Mouse (Mus musculus): ENCODE results near the gene Mif. TPM values are rescaled to one million over a fixed set of nuclear protein-coding genes. Genes with fewer than 3 reads are reported as not detected.

The Mif gene
- polyA plus RNA-seq, 1 experiment = 830 TPM

- no peaks in the 10 kb centered on the region for H3K36me3 ChIP-seq (ENCODE audit: control insufficient read depth, insufficient read depth, low read length)
Measured at GRCm38 (mm10) chr10:75856976-75857375, 3.1 kb downstream of the Mif start.

GRCm38 (mm10) chr10:75856155-75856907 lies 3.7 kb downstream of the Mif start:
- Histone ChIP-seq H3K27me3 (ENCODE audit: control insufficient read depth, insufficient read depth, low read length) (no peaks in the 10 kb centered on the region), H3K27ac (ENCODE audit: insufficient read depth, low read depth, low read length) (no peak overlapping the region), H3K36me3 (ENCODE audit: control insufficient read depth, insufficient read depth, low read length) (no peaks in the 10 kb centered on the region), H3K4me3 (ENCODE audit: low read depth, low read length) (no peak overlapping the region), H3K4me1 (ENCODE audit: control insufficient read depth, insufficient read depth, insufficient read length, low read length) (peaks cover 4% of the 10 kb centered on the region; the same call in 1 of the 2 replicates)
- no peak for TF ChIP-seq CTCF (IDR thresholded peaks at IDR 0.05; ENCODE audit: extremely low read depth, insufficient read length, insufficient replicate concordance, low read depth, low read length)
- no peak for TF ChIP-seq POLR2A (IDR thresholded peaks at IDR 0.05; ENCODE audit: low read depth, low read length)
- WGBS = 88% methylated on average over 11 of the region's 11 CpGs

More at GRCm38 (mm10) chr10:75856976-75857375, 3.1 kb downstream of the Mif start:
- no peaks in the 10 kb centered on the region for H3K27me3 ChIP-seq (ENCODE audit: control insufficient read depth, insufficient read depth, low read length)
- no peak for TF ChIP-seq POLR2A (IDR thresholded peaks at IDR 0.05; ENCODE audit: low read depth, low read length)
- TF ChIP-seq CTCF (IDR thresholded peaks at IDR 0.05; ENCODE audit: extremely low read depth, insufficient read length, insufficient replicate concordance, low read depth, low read length) = no peak
- 68% methylated on average over 3 of the region's 3 CpGs for WGBS
- H3K4me1 ChIP-seq (ENCODE audit: control insufficient read depth, insufficient read depth, insufficient read length, low read length) = peaks cover 4% of the 10 kb centered on the region; the same call in 1 of the 2 replicates
- no peak overlapping the region for H3K27ac ChIP-seq (ENCODE audit: insufficient read depth, low read depth, low read length)
- H3K4me3 ChIP-seq (ENCODE audit: low read depth, low read length) = no peak overlapping the region

GRCm38 (mm10) chr10:75855416-75855981 lies 4.5 kb downstream of the Mif start:
- no peak for TF ChIP-seq CTCF (IDR thresholded peaks at IDR 0.05; ENCODE audit: extremely low read depth, insufficient read length, insufficient replicate concordance, low read depth, low read length)
- TF ChIP-seq POLR2A (IDR thresholded peaks at IDR 0.05; ENCODE audit: low read depth, low read length) = no peak
- no peak overlapping the region for H3K27ac ChIP-seq (ENCODE audit: insufficient read depth, low read depth, low read length)
- no peak overlapping the region for H3K4me3 ChIP-seq (ENCODE audit: low read depth, low read length)
- 94% methylated on average over 15 of the region's 15 CpGs for WGBS
- H3K4me1 ChIP-seq (ENCODE audit: control insufficient read depth, insufficient read depth, insufficient read length, low read length) = peaks cover 4% of the 10 kb centered on the region; the same call in 1 of the 2 replicates
- H3K27me3 ChIP-seq (ENCODE audit: control insufficient read depth, insufficient read depth, low read length) = no peaks in the 10 kb centered on the region
- no peaks in the 10 kb centered on the region for H3K36me3 ChIP-seq (ENCODE audit: control insufficient read depth, insufficient read depth, low read length)

GRCm38 (mm10) chr10:75854791-75855190 lies 5.2 kb downstream of the Mif start:
- TF ChIP-seq CTCF (IDR thresholded peaks at IDR 0.05; ENCODE audit: extremely low read depth, insufficient read length, insufficient replicate concordance, low read depth, low read length) (no peak), POLR2A (IDR thresholded peaks at IDR 0.05; ENCODE audit: low read depth, low read length) (no peak)
- WGBS = 83% methylated on average over 6 of the region's 6 CpGs
- Histone ChIP-seq H3K4me1 (ENCODE audit: control insufficient read depth, insufficient read depth, insufficient read length, low read length) (peaks cover 4% of the 10 kb centered on the region; the same call in 1 of the 2 replicates), H3K4me3 (ENCODE audit: low read depth, low read length) (no peak overlapping the region), H3K27ac (ENCODE audit: insufficient read depth, low read depth, low read length) (no peak overlapping the region), H3K36me3 (ENCODE audit: control insufficient read depth, insufficient read depth, low read length) (no peaks in the 10 kb centered on the region), H3K27me3 (ENCODE audit: control insufficient read depth, insufficient read depth, low read length) (no peaks in the 10 kb centered on the region)

- TF ChIP-seq CTCF (IDR thresholded peaks at IDR 0.05; ENCODE audit: extremely low read depth, insufficient read length, insufficient replicate concordance, low read depth, low read length) (no peak), POLR2A (IDR thresholded peaks at IDR 0.05; ENCODE audit: low read depth, low read length) (no peak)
- H3K36me3 ChIP-seq (ENCODE audit: control insufficient read depth, insufficient read depth, low read length) = no peaks in the 10 kb centered on the region
- 65% methylated on average over 5 of the region's 5 CpGs for WGBS
- H3K4me3 ChIP-seq (ENCODE audit: low read depth, low read length) = no peak overlapping the region
- H3K27me3 ChIP-seq (ENCODE audit: control insufficient read depth, insufficient read depth, low read length) = no peaks in the 10 kb centered on the region
- no peak overlapping the region for H3K27ac ChIP-seq (ENCODE audit: insufficient read depth, low read depth, low read length)
- H3K4me1 ChIP-seq (ENCODE audit: control insufficient read depth, insufficient read depth, insufficient read length, low read length) = peaks cover 3% of the 10 kb centered on the region; the same call in 1 of the 2 replicates
Measured at GRCm38 (mm10) chr10:75854096-75854495, 5.9 kb downstream of the Mif start.

- H3K4me1 ChIP-seq (ENCODE audit: control insufficient read depth, insufficient read depth, insufficient read length, low read length) = no peaks in the 10 kb centered on the region
- TF ChIP-seq CTCF (IDR thresholded peaks at IDR 0.05; ENCODE audit: extremely low read depth, insufficient read length, insufficient replicate concordance, low read depth, low read length) = peak; percentile 55; the same call in 1 of the 2 replicates
- no peak for TF ChIP-seq POLR2A (IDR thresholded peaks at IDR 0.05; ENCODE audit: low read depth, low read length)
- no peak overlapping the region for H3K4me3 ChIP-seq (ENCODE audit: low read depth, low read length)
- 12% methylated on average over 10 of the region's 10 CpGs for WGBS
- no peaks in the 10 kb centered on the region for H3K27me3 ChIP-seq (ENCODE audit: control insufficient read depth, insufficient read depth, low read length)
- no peak overlapping the region for H3K27ac ChIP-seq (ENCODE audit: insufficient read depth, low read depth, low read length)
- H3K36me3 ChIP-seq (ENCODE audit: control insufficient read depth, insufficient read depth, low read length) = no peaks in the 10 kb centered on the region
Measured at GRCm38 (mm10) chr10:75853452-75853851, 6.6 kb downstream of the Mif start.

GRCm38 (mm10) chr10:75852539-75853125 lies 7.4 kb downstream of the Mif start:
- Histone ChIP-seq H3K36me3 (ENCODE audit: control insufficient read depth, insufficient read depth, low read length) (no peaks in the 10 kb centered on the region), H3K4me1 (ENCODE audit: control insufficient read depth, insufficient read depth, insufficient read length, low read length) (no peaks in the 10 kb centered on the region), H3K27me3 (ENCODE audit: control insufficient read depth, insufficient read depth, low read length) (no peaks in the 10 kb centered on the region), H3K4me3 (ENCODE audit: low read depth, low read length) (no peak overlapping the region), H3K27ac (ENCODE audit: insufficient read depth, low read depth, low read length) (no peak overlapping the region)
- no peak for TF ChIP-seq CTCF (IDR thresholded peaks at IDR 0.05; ENCODE audit: extremely low read depth, insufficient read length, insufficient replicate concordance, low read depth, low read length)
- TF ChIP-seq POLR2A (IDR thresholded peaks at IDR 0.05; ENCODE audit: low read depth, low read length) = no peak
- WGBS = 44% methylated on average over 12 of the region's 12 CpGs
